Mouse (Mus musculus) hindbrain, embryonic 16.5 days (tissue): ENCODE measurements around the gene Foxb1. TPM values are rescaled to one million over a fixed set of nuclear protein-coding genes. Genes with fewer than 3 reads are reported as not detected.

Experiments
- ATAC-seq: fragments of 200-750 bp; cut with Nextera tagmentation; 2 replicates; pipeline ENCODE4 v1.8.0; 2017; ENCODE audit warnings: moderate TSS enrichment, moderate library complexity
- H3K27ac ChIP-seq: fragments of 300-500 bp; sonication (generic); 2 replicates; pipeline ENCODE4 v1.5.1; 2014; ENCODE audit warnings: low read depth, mild to moderate bottlenecking, control low read depth, low read length, moderate library complexity
- H3K27me3 ChIP-seq: fragments of 300-500 bp; sonication (generic); replicated peaks from 2 replicates; pipeline ENCODE4 v1.6.1; 2014; ENCODE audit warnings: low read length; ENCODE audit not compliant: control insufficient read depth, insufficient read depth
- H3K36me3 ChIP-seq: fragments of 300-500 bp; sonication (generic); 2 replicates; pipeline ENCODE4 v1.6.1; 2014; ENCODE audit warnings: mild to moderate bottlenecking, low read length, moderate library complexity, mixed read lengths; ENCODE audit not compliant: control insufficient read depth, insufficient read depth
- H3K4me1 ChIP-seq: fragments of 300-500 bp; sonication (generic); 2 replicates; pipeline ENCODE4 v1.6.1; 2014; ENCODE audit warnings: low read depth, low read length; ENCODE audit not compliant: control insufficient read depth, insufficient read depth
- H3K4me2 ChIP-seq: fragments of 300-500 bp; sonication (generic); 2 replicates; pipeline ENCODE4 v1.6.1; 2014; ENCODE audit warnings: mild to moderate bottlenecking, low read length, control low read depth, moderate library complexity
- H3K4me3 ChIP-seq: fragments of 300-500 bp; sonication (generic); 2 replicates; pipeline ENCODE4 v1.5.1; 2014; ENCODE audit warnings: mild to moderate bottlenecking, low read length, control low read depth, moderate library complexity
- H3K9ac ChIP-seq: fragments of 300-500 bp; sonication (generic); 2 replicates; pipeline ENCODE4 v1.6.1; 2014; ENCODE audit warnings: low read depth, mild to moderate bottlenecking, control low read depth, low read length, moderate library complexity
- H3K9me3 ChIP-seq: fragments of 300-500 bp; sonication (generic); 2 replicates; pipeline ENCODE4 v1.6.1; 2014; ENCODE audit warnings: mild to moderate bottlenecking, low read length, moderate library complexity; ENCODE audit not compliant: control insufficient read depth
- WGBS: fragments of 180-500 bp; shearing (Covaris S2); extraction: QIAGEN DNeasy Blood & Tissue Kit; methylation state at CpG from one replicate; pipeline ENCODE4 v1.1.7; 2014; 5-methylcytosine and 5-hydroxymethylcytosine counted together
- polyA plus RNA-seq: library from polyadenylated mRNA; unstranded; fragments of >200 nt; fragmentation: Nextera tagmentation; extraction: Ambion mirVana; gene quantifications from 2 replicates; pipeline ENCODE4 v1.2.1, GENCODE M21; 2015

Foxb1 gene
- polyA plus RNA-seq, 1 experiment from 2014 or later, result 6.9 TPM

DNA sequence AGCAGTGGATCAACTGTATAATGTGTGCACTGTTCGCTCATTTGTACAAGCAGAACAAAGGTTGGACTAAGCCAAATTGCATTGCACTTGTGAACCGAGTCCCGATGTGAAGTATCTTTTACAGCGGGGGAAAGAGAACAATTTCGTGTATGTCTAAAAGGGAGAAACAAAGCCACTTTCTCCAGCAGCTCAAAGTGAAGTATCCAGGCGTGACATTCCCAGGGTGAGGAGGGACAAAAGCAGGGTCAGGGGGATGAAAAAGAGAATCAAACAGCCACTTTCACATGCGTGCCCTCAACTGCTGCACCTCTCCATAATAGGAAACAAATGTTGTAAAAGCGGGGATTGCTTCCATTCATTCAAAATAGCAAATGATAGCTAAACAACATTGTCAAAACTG, 5.6 kb upstream of the Foxb1 start:
- ATAC-seq, result no peak
- Histone ChIP-seq H3K4me3 (no peak overlapping the region), H3K36me3 (no peaks in the 10 kb centered on the region), H3K4me2 (no peak overlapping the region), H3K9me3 (no peaks in the 10 kb centered on the region), H3K27ac (no peak overlapping the region), H3K9ac (no peak overlapping the region), H3K4me1 (no peaks in the 10 kb centered on the region; the same call in 1 of the 2 replicates), H3K27me3 (peaks cover 59% of the 10 kb centered on the region)
- 1% methylated on average over 8 of the region's 8 CpGs for WGBS

DNA sequence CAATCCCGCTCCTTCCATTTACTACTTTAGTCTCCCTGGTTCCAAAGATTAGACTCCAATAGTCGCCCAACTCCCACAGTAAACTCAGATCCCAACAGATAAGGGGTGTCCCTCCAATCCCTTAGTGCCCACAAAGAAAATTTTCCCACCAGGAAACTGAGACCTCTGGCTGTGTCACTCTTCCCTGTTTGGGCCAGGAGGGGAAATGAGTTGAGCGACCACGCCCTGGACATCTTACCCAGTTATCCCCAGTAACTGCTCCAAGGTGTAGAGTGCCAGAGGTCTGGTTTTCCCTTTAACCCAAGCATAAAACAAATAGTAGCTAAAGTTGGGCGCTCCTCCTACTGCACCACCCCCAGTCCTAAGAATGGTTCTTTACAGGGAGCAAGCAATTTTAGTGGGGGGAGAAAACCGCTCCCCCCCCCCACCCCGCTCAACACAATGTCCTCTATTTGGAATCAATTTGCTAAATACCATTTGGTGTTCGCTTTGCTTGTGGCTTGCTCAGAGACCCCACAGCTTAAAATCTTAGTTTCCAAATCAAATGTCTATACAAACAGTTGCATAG, 4.8 kb upstream of the Foxb1 start:
- no peak overlapping the region for H3K4me3 ChIP-seq
- H3K36me3 ChIP-seq, result no peaks in the 10 kb centered on the region
- H3K27me3 ChIP-seq, result peaks cover 53% of the 10 kb centered on the region
- H3K4me1 ChIP-seq, result no peaks in the 10 kb centered on the region; the same call in 1 of the 2 replicates
- ATAC-seq, result no peak
- peak overlapping the region; percentile 41; the same call in 1 of the 2 replicates for H3K4me2 ChIP-seq
- no peak overlapping the region for H3K9ac ChIP-seq
- H3K27ac ChIP-seq, result no peak overlapping the region
- no peaks in the 10 kb centered on the region for H3K9me3 ChIP-seq
- WGBS, result 7% methylated on average over 8 of the region's 8 CpGs

DNA sequence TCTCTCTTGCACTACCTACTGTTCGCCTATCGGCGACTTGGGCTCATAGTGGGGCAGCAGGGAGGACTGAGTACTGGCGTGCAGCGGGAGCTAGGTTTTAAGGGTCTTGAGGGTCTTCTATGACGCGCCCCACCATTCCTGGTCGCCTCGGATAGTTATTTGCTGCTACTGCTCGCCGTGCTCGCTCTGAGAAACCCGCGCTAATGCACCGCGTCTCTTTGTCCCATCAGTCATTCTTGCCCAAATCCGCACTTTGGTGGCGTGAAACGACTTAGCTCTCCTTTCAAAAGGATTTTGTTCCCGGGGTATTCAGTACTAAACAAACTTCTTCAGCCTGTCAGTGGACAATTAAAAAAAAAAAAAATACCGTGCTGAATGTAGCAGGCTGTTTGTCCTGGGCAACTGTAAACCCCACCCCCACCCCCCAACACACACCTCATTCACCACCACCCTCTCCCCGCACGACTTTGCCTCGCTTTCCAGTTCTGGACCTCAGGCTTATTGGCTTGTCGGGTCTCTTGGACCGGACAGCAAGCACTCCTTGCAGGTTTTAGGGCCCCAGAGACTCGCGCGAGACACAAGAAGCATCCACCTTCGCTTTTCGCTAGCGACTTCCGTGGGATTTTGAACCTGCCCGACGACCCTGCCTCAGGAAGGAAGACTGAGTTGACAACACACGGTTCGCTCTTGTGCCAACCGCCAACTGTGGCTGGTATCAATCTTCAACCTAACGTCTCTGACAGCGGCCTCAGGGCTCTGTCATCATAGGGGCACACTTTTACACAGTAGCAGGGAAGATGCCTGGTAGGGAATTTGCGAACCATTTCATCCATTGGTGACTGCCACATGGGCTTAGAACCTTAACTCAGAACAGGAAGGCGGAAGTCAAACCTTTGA, 4.1 kb upstream of the Foxb1 start:
- no peak for ATAC-seq
- H3K9me3 ChIP-seq, result no peaks in the 10 kb centered on the region
- no peak overlapping the region for H3K27ac ChIP-seq
- H3K36me3 ChIP-seq, result no peaks in the 10 kb centered on the region
- peaks cover 4% of the 10 kb centered on the region for H3K4me1 ChIP-seq
- peak overlapping the region; percentile 13; the same call in 1 of the 2 replicates for H3K9ac ChIP-seq
- peaks cover 54% of the 10 kb centered on the region for H3K27me3 ChIP-seq
- WGBS, result 2% methylated on average over 42 of the region's 42 CpGs
- peak overlapping the region; percentile 41 for H3K4me2 ChIP-seq
- peak overlapping the region; percentile 12 for H3K4me3 ChIP-seq

DNA sequence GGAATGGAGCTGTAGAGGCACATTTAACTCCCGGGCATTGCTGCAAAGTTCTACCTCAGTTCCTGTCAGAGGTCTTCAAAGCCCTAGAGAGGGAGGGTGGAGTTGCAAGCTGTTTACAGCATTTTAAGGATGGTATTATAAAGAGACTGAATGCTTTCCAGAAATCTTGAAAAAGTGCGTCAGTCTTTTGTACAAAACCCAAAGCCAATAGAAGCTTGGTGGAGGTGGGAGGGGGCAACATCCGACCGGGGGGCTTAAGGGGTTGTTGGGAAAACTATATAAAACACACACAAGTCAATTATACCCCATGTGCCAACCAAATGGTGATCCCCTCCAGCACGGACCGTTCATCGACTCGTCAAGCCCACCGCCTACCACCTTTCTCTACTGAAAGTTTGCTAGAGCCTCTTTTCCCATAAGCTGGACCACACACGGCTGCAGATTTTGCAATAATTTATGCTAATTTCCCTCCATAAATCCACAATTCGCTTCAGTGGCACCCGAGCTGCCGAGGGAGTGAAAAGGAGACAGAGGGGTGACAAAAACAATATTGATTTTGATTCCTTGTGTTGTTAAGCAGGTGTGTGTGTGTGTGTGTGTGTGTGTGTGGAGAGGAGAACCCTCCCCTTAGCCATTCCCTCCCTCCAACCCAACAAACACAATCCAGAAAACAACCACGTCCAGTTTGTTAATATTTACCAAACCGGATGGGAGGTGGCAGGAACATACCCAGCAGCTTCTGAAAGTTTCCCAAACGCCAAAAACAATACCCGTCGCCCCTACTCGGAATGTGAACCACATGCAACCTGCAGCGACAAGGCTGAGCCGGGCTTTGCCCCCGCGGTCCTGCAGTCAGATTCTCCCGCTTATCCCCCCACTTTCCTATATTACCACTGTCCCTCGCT, 3.2 kb upstream of the Foxb1 start:
- Histone ChIP-seq H3K27me3 (peaks cover 56% of the 10 kb centered on the region), H3K4me3 (peak overlapping the region; percentile 12), H3K9me3 (no peaks in the 10 kb centered on the region), H3K36me3 (no peaks in the 10 kb centered on the region), H3K4me2 (peak overlapping the region; percentile 41), H3K9ac (peak overlapping the region; percentile 13; the same call in 1 of the 2 replicates), H3K27ac (no peak overlapping the region), H3K4me1 (peaks cover 10% of the 10 kb centered on the region)
- ATAC-seq, result no peak
- 1% methylated on average over 25 of the region's 25 CpGs for WGBS

DNA sequence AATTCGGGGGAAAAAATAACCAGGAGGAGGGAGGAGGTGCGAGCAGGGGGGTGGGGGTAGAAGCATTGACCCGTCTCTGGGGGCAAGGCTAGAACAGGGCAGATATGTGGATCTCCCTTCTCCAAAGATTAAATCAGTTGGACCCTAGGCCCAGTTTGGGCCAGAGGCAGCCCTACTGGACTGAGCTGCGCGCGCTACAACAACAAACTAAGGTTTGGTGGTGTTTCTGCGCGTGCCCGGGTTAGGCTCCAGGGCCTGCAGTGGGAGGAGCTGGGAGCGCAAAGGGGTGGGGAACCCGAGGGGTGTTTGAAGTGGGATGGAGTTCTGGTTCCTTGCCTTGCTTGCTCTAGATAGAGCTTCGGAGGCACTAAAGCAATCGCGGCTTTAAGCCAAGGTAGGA, 2.0 kb upstream of the Foxb1 start:
- Histone ChIP-seq H3K27me3 (peaks cover 54% of the 10 kb centered on the region), H3K27ac (no peak overlapping the region; the same call in 1 of the 2 replicates), H3K9me3 (no peaks in the 10 kb centered on the region), H3K36me3 (no peaks in the 10 kb centered on the region), H3K4me2 (peak overlapping the region; percentile 1; the same call in 1 of the 2 replicates), H3K9ac (no peak overlapping the region), H3K4me1 (peaks cover 10% of the 10 kb centered on the region), H3K4me3 (no peak overlapping the region)
- ATAC-seq, result peak; percentile 49
- under 1% methylated on average over 14 of the region's 14 CpGs for WGBS

DNA sequence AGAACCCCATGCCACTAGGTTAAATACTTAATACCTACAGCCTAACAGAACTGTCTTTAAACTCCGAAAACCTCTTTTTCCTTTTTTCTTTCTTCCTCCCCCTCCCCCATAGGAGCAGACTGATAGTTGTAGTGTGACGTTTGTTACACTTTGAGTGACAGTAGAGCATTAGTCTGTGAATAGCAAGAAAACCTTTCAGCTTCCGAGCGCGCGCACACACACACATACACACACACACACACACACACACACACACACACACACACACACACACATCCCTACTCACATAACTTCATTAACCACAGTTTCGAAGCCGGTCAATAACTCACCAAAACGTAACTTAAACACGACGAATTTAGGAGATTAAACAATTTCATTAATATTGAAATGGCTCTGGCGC, 1.5 kb upstream of the Foxb1 start:
- H3K4me1 ChIP-seq, result peaks cover 10% of the 10 kb centered on the region
- no peak overlapping the region; the same call in 1 of the 2 replicates for H3K27ac ChIP-seq

DNA sequence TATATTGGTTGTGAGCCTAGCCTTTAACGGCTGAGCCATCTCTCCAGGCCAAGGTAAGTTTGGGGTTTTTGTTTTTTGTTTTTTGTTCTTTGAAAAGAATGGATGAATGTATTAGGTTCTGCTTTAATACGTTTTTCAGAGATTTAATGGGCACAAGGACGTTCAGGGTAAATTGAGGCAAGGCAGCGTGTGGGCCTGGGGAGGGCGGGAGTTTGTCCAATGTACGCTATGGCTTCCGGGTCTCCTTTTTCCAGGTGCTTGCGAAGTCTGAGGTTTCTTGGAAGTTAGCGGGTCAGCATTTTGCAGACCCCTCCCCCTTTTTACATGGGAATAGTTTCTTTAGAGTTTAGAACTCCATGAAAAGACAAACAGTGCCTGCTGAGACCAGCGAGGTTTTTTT, 829 bp upstream of the Foxb1 start:
- Histone ChIP-seq H3K4me2 (peak overlapping the region; percentile 37), H3K9me3 (no peaks in the 10 kb centered on the region), H3K9ac (no peak overlapping the region), H3K4me1 (peaks cover 10% of the 10 kb centered on the region), H3K36me3 (no peaks in the 10 kb centered on the region), H3K27ac (no peak overlapping the region), H3K27me3 (peaks cover 54% of the 10 kb centered on the region), H3K4me3 (peak overlapping the region; percentile 42)
- WGBS, result 1% methylated on average over 10 of the region's 10 CpGs
- ATAC-seq, result no peak

More for the DNA sequence above, 1.5 kb upstream of the Foxb1 start:
- peaks cover 52% of the 10 kb centered on the region for H3K27me3 ChIP-seq
- no peaks in the 10 kb centered on the region for H3K36me3 ChIP-seq
- H3K4me2 ChIP-seq, result peak overlapping the region; percentile 37
- no peak overlapping the region for H3K9ac ChIP-seq
- WGBS, result 2% methylated on average over 12 of the region's 12 CpGs
- H3K9me3 ChIP-seq, result no peaks in the 10 kb centered on the region
- ATAC-seq, result no peak
- 0 out of 2 replicates have a peak overlapping the region, but pooled peaks have one; percentile 14 for H3K4me3 ChIP-seq

DNA sequence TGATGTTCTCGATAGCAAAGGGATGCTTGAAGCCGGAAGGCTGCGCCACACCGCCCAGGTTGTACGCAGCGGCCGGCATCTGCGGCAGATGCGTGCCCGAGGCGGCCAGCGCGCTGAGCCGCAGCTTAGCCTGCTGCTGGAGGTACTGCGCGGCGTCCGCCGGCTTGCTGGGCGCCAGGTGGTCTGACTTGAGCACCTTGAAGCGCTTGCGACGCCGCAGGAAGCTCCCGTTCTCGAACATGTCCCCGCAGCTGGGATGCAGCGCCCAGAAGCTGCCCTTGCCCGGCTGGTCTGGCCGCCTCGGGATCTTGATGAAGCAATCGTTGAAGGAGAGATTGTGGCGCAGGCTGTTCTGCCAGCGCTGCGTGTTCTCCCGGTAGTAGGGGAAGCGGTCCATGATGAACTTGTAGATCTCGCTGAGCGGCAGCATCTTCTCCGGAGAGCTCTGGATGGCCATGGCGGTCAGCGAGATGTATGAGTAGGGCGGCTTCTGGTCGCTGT, 969 bp downstream of the Foxb1 start:
- Histone ChIP-seq H3K4me2 (peak overlapping the region; percentile 43), H3K36me3 (no peaks in the 10 kb centered on the region), H3K9me3 (no peaks in the 10 kb centered on the region), H3K4me3 (peak overlapping the region; percentile 42), H3K4me1 (peaks cover 10% of the 10 kb centered on the region), H3K27ac (no peak overlapping the region), H3K9ac (peak overlapping the region; percentile 54), H3K27me3 (peaks cover 53% of the 10 kb centered on the region)
- ATAC-seq, result no peak
- WGBS, result under 1% methylated on average over 44 of the region's 44 CpGs
